Mouse (Mus musculus): ENCODE measurements around the gene Nmt1.

The Nmt1 gene

DNA sequence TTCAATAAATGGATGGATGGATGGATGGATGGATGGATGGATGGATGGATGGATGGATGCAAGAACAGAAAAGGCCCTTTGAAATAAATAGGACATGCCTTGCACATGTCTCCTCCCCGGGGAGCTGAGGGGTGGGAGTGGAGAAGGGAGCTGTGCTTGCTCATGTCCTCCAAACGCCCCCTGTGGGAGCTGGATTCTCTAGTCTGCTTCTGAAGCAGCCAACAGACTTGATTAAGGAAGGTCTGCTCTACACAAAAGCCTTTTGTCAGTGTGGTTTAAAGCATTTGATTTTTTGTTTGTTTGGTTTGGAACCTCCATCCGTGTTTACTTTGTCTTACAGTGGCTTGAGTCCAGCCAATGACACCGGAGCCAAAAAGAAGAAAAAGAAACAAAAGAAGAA lies 14.8 kb downstream of the Nmt1 start:
- in situ Hi-C loops (cut with MboI, MseI) = no loop called here

DNA sequence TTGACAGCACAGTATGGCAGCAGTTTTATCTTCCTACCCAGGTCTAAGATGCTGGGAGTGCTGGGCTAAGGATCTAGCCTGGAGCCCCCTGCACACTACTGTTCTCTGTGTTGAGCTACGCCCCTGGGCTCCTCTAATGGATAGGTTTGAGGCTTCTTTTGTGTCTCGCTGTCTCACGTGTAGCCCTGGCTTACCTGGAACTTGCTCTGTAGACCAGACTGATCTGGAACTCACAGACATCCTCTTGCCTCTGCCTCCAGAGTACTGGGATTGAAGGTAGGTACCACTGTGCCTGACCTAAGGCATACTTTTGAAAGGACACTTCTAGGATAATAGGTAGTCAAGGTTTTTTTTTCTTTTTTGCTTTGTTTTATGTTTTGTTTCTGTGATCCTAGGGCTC lies 16.0 kb downstream of the Nmt1 start:
- in situ Hi-C loops (cut with MboI, MseI) = no loop called here

DNA sequence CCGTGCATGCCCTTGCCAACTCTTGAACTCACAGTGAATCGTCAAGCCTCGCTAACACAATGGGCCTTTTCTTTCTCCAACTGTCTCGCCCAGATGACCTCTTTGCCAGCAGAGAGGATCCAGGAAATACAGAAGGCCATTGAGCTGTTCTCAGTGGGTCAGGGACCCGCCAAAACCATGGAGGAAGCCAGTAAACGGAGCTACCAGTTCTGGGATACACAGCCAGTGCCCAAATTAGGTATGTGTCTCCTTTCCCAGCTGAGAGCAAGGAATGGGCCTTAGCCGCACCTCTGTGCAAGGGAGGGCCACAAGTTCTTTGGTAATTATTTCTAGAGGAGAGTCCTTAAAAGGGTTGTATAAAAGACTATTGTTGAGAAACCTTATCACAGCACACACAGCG lies 18.3 kb downstream of the Nmt1 start:
- in situ Hi-C loops (cut with MboI, MseI) = no loop called here

DNA sequence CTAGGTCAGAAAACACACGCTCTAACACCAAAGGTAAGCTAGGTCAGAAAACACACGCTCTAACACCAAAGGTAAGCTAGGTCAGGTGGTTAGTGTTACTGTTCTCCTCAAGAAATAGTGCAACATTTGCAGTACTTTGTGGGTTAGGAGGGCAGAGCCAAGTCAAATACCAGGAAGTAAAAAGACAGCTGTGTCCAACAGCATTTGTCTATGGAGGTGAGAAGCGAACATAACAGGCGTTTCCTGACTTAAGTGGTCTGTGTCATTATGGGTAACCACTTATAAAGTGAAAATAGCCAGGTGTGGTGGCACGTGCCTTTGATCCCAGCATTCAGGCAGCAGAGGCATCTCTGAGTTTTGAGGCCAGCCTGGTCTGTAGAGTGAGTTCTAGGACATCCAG lies 21.6 kb downstream of the Nmt1 start:
- in situ Hi-C loops (cut with MboI, MseI) = loop anchor here (10.0 kb wide), 2 partner anchors 1145 to 1855 kb away; no protein-coding TSS in a partner anchor

DNA sequence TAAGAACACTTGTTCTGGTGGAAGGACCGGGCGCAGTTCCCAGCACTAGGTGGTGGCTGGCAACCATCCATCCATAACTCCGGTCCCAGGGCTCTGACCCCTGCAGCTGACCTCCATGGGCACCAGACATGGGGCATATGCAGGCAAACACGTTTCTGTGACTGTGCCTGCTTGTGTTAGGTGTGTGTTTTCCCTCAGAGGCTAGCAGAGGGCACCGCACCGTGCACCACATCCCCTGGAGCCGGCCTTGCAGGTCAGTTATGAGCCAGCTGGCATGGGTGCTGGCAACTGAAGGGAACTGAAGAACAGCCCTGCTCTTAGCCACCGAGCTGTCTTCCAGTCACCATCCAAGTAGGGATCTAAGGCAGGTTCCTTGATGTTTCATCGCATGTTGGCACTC lies 22.2 kb downstream of the Nmt1 start:
- in situ Hi-C loops (cut with MboI, MseI) = loop anchor here (10.0 kb wide), 2 partner anchors 1145 to 1855 kb away; no protein-coding TSS in a partner anchor

DNA sequence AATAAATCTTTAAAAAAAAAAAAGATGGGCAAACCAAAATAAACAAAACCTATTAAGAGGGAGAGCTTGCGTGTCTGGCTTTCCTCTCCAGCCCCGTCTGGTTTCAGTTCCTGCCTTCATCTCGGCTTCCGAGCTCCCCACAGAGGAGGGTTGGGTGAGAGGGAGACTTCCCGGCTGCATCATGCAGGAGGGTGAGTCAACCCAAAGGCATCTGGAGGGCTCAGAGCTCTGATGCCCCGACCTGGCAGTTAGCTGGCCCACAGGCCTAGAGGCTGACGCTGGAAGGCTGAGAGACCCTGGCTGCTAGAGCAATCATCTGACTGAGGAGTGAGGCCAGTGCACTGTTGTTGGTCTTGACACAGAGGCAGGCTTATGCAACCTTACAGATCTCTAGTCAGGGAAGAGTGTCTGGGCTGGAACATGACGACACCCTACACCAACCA lies 23.3 kb downstream of the Nmt1 start:
- in situ Hi-C loops (cut with MboI, MseI) = loop anchor here (10.0 kb wide), 2 partner anchors 1146 to 1856 kb away; no protein-coding TSS in a partner anchor

DNA sequence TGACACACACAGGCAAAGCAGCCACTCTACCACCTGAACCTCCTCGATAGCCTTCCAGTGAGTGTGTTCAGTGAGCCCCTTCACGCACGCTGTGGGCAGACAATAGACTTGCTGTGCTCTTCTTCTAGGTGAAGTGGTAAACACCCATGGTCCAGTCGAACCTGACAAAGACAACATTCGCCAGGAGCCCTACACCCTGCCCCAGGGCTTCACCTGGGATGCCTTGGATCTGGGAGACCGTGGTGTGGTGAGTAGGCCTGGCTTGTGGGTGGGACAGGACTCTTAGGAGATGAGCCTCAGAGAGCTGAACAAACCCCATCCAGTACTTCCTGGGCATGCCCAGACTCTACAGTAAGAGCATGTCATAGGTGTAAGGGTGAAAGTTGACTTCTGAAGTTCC lies 24.1 kb downstream of the Nmt1 start:
- in situ Hi-C loops (cut with MboI, MseI) = loop anchor here (10.0 kb wide), 2 partner anchors 1147 to 1857 kb away; no protein-coding TSS in a partner anchor

DNA sequence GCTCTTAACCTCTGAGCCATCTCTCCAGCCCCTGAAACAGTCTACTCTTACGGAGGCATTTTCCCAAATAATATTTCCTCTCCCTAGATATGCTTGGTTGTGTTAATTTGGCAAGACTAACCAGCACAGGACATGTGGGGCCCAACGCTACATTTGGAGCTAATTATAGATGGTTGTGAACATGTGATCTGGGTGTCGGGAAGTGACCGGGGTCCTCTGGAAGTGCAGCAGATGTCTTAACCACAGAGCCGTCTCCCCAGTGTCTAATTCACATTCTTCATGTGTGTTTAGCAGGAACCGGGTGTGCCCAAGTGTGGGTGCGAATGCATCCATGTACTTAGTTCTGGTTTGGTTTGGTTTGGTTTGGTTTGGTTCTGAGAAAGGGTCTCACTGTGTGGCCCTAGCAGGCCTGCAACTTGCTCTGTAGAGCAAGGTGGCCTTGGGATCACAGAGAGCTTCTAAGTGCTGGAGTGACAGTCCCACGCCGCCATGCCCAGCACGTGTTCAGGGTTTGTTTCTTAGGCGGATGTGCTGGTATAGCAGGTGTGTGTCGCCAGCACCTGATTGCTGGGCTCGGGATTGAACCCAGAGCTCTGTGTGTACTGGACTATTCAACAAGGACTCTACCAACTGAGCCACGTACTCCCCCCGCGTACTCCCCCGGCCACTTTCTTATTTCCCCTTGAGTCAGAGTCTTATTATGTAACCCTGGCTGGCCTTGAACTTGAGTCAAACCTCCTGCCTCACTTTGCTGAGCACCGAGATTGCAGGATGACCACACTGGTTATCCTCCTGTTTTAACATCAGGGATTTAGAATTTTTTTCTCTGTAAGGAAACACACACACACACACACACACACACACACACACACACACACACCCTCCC lies 25.4 kb downstream of the Nmt1 start:
- in situ Hi-C loops (cut with MboI, MseI) = loop anchor here (10.0 kb wide), 2 partner anchors 1149 to 1859 kb away; no protein-coding TSS in a partner anchor

DNA sequence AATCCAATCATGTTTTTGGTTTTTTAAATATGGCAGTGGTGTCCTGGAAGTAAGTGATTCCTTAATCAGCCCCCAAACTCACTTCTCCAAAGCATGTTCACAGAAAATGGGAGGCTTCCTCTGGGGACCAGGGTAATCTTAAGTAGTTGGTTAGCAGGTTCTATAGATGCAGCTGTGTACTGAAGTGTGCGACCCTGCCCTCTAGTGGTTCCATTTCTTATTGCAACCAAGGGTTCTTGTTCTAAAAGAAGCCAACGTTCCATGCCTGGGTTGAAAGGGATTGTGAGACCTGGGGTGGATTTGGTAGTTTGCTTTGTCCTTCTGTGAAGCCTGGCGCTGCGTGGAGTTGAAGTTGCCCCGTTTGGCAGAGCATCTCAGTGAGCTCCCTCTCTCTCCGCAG lies 26.8 kb downstream of the Nmt1 start:
- in situ Hi-C loops (cut with MboI, MseI) = loop anchor here (10.0 kb wide), 2 partner anchors 1150 to 1860 kb away; no protein-coding TSS in a partner anchor

DNA sequence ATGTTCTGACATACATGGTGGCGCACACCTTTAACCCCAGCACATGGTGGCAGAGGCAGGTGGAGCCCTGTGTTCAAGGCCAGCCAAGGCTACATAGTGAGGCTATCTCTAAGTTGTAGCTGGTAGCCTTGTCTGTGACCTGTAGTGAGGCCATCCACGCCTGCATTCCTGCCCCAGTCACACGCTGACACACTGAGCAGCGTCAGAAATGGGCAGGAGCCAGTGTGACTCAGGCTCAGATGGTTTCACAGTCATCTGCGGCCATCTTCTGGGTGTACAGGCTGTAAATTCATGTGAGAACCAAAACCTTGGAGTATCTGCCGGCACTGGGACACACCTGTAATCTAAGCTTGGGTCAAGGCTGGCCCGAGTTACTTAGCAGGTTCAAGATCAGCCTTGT lies 28.6 kb downstream of the Nmt1 start:
- in situ Hi-C loops (cut with MboI, MseI) = loop anchor here (10.0 kb wide), 2 partner anchors 1152 to 1862 kb away; no protein-coding TSS in a partner anchor

DNA sequence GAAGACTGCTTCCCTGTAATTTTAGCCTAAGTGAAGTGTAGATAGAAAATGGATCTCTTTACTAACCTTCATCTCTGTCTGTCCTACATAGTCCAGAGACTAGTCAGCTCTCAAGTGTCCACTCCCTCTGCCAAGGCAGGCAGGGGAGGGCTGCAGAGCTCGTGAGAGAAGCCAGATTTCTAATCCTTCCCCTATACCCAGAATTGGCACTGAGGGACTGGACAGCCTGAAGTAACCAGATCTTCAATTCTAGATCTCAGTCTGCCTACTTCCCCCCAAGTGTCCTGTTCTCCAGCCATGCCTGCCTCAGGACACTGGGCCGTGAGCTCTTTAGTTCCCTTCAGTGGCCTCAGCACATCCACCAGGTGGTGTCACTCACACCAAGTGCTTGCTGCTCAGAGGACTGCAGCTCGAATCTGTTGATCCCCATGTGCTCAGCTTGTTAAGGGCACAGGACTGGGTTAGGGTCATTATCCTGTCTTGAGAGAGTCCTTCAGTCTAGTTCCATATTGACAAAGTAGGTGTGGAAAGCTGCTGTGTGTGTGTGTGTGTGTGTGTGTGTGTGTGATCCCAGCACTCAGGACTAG lies 30.6 kb downstream of the Nmt1 start:
- in situ Hi-C loops (cut with MboI, MseI) = loop anchor here (10.0 kb wide), 2 partner anchors 1154 to 1864 kb away; no protein-coding TSS in a partner anchor

DNA sequence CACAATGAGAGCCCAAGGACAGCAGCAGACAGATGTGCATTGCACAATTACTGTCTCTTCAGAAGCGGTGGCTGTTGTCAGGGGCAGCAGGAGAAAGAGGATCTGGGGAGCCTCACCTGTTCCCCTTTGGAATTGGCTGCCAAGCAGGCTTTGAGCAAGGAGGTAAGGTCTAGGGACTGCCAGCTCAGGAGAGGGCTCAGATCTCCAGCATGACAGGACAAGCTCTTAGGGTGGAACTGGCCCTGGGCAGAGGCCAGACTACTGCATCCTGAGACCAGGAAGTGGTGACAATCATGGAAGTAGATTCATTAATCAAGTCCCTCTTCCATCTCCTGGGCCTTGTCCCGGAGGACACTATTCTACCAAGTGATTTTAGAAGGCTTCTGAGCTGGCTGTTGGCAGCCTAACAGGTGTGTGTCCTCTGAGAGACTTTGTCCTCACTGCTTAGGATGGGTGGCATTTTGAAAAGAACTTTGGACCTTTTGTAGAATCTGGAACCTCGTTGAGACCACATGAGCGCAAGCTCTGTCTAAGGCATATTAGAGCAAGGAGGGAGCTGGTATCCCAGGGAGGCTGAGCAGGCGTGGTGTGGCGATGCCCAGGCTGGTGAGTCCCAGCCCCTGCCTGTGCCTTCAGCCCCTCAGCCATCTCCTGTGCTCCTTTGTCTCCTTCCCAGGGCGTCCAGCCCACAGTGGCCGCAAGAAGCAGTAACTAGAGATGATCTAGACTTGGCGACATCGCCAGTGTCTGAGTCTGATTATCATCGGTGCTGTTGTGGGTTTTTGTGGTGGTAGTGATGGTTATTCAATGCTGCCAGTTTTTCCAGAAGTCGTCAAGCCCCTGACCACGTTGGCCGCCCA lies 38.4 kb downstream of the Nmt1 start:
- in situ Hi-C loops (cut with MboI, MseI) = loop anchor here (10.0 kb wide), 1 partner anchor 712 kb away; no protein-coding TSS in a partner anchor

DNA sequence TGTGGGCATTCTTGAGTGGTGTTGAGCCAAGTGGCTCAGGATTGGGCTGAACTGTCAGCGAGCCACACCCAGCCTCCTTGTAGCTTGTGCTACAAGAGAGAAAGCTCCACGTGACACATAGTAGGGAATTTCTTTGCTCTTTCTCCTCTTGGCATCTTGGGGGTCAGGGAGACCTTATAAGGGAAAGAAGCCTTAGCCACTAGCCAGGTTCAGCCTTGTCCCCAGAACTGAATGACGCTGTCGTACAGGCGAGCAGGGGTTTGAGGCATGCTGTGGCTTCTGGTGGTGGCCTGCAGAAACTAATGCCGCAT lies 39.0 kb downstream of the Nmt1 start:
- in situ Hi-C loops (cut with MboI, MseI) = loop anchor here (10.0 kb wide), 1 partner anchor 712 kb away; no protein-coding TSS in a partner anchor

DNA sequence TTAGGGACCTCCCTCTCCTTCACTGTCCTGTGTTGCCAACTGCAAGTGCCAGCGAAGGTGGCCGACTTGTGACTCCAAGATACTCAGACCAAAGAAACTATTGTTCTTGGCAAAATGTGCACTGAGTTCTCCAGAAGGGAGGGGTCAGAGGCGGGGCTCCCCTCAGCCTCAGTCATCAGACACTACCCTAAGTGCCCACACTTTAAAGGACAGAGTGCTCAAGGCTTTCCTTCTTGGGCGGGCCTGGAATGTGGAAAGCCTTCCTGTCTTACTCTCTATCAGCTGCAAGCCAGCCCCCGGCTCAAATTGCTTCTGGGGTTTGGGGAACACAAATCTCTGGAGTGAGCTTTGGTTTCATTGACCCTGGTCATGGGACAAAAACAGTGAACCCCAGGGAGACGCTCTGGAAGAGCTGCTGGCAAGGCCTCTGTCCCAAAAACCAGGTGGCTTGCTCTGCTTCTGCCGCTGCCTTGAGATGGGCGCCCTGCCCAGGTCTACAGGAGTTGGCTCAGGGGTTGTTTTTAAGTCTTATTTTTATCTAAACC lies 39.5 kb downstream of the Nmt1 start:
- in situ Hi-C loops (cut with MboI, MseI) = loop anchor here (10.0 kb wide), 1 partner anchor 713 kb away; no protein-coding TSS in a partner anchor

DNA sequence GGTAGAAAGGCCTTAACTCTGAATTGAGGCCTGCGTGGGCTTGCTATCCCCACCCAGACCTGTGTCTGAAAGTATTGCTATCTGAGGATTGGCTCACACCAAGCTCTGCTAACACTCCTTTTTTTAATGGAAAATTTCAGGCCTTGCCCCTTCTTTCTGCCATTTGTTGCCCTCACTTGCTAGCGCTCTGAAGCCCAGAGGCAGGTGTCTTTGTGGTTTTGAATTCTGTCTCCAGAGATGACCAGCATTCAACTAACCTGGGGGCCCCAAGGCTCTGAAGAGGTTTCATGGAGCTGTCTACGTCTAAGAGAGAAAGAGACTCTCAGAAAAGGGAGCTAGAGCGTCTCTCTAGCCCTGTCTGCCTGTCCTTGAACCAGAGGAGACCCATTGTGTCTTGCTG lies 40.3 kb downstream of the Nmt1 start:
- in situ Hi-C loops (cut with MboI, MseI) = loop anchor here (10.0 kb wide), 1 partner anchor 713 kb away; no protein-coding TSS in a partner anchor

DNA sequence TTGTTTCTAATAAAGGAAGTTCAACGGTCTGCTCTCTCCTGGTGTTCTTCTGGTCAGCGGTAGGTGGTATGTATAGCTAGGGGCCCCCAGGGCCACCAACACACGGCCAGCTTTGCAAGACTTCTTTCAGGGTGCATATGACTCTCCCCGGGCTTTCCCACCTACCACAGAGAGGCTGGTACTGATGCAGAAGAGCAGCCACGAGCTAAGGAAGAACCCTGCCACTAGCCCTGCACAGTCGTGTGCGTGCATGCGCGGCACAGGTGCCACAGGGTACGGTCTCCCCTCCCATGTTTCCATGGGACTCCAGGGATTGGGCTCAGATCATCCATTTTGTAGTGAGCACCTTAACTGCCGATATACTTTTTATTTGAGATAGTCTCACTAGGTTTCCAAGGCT lies 40.9 kb downstream of the Nmt1 start:
- in situ Hi-C loops (cut with MboI, MseI) = loop anchor here (10.0 kb wide), 1 partner anchor 714 kb away; no protein-coding TSS in a partner anchor

DNA sequence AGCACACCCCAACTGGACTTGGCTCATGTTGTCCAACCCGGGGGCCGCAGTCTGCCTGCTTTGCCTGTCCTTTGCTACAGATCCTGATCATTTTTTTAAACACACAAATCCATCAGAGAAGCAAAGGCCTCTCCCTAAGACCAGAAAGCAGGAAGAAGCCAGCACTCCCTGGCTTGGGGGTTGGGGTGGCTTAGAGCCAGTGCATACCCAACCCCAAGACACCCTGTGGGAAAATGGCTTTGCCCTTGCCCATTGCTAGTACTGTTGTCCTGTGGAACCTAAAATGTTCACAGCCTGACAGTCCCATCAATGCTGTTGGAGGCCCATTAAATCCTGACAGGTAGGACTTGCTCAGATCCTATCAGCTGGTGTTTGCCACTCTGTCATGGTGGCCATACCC lies 41.7 kb downstream of the Nmt1 start:
- in situ Hi-C loops (cut with MboI, MseI) = loop anchor here (10.0 kb wide), 1 partner anchor 715 kb away; no protein-coding TSS in a partner anchor

DNA sequence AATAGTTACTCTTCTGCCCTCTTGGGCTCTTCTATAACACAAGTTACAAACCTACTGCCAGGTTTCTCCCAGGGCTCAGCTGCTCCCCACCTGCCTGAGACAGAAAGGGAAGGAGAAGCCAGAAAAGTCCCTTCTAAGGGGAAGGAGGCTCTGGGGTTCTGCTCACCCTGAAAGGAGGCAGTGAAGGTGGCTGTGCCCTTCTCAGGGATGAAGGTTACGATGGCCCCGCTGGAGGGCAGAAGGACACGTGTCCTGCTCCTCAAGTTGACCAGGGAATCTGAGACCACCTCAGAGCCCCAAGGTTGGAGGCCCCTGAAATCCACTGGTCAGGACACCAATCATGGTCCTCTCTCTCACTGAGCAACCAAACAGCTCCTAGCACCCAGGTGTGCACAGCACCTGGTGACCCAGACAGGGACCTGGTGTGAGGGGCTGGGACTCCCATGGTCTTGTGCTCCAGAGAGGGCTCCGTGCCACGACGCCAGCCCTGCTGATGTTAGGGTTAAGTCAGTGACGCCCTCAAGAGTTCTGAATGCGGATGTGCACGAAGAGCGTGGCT lies 42.4 kb downstream of the Nmt1 start:
- in situ Hi-C loops (cut with MboI, MseI) = no loop called here

DNA sequence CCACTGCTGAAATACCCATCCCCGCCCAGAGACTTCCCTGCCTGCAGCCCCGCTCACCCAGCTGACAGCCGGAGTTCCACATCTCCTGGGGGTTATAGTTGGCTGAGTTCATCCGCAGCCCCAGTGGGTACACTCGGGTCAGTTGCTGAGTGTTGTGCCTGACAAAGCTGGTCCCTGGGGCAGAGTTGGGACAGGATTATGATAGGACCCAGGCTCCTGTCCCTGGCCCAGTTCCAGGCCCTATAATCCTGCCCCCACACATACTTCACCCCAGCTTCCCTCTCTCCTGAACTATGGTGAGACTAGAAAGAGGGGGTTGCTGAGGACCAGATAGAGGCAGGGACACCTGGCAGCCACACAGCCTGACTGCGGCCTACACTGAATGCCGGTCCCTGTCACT lies 45.7 kb downstream of the Nmt1 start:
- in situ Hi-C loops (cut with MboI, MseI) = no loop called here

DNA sequence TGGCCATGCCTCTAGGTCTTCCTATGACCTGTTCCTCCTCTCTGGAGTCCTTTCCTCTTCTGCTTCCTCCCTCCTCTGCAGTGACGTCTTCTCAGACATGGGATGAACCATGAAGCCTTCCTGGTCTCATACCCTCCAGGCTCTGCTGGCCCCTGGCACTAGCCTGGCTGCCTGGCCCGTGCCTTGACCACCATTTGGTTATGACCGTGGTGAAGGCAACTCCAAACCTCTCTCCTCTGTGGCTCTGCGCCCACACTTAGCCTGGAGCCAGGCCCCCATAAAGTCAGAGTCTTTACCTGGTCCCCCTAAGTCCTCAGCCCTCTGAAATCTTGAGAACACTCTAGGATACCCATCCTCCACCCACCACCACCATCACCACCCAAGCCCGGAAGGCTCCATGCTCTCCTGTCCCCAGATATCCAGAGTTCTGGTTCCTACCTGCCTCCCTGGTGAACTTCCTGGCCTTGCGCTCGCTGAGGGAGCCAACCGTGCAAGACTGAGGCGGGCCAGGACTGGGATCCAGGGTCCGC lies 46.2 kb downstream of the Nmt1 start:
- in situ Hi-C loops (cut with MboI, MseI) = no loop called here
